Comparison of ENCODE assay signal across 9 mouse cellular contexts in genomic region chr11:63708412-63708811, GRCm38 (mm10).
DNase-seq lines count a peak whose midpoint lies in the region.
"Had no signal": no experiment of that assay in that cellular context is flagged by ENCODE, and none has a peak within 500 bp of the region (broad histone marks: within the 10 kb centered on the region; RNA-seq: fewer than 3 reads in every experiment).

No protein-coding gene starts in this region.

- DNase-seq in adrenal gland, postnatal 25 days: peak; percentile 9
- no peak for DNase-seq in adrenal gland, adult 8-10 months
- DNase-seq in heart, postnatal 14 days: peak; percentile 29 to 33
- DNase-seq in heart, adult 11 months: no peak
- peak; percentile 26 for DNase-seq in layer of hippocampus, adult 9-11 months
- DNase-seq in lung, postnatal 4 days: peak; percentile 54 to 71
- DNase-seq in testis, postnatal 14 days (ENCODE audit: low spot score): no peak
- no peak for DNase-seq in thymus, postnatal 10 days (ENCODE audit: low spot score in 2 of 2)
- DNase-seq: kidney, adult 8-10 months had no signal

- intact Hi-C loops in heart, postnatal 14 days (cut with DNase I): no loop called here

Comparison
In these comparisons a context has a peak if more than half of its experiments do, and no peak if none do; other contexts are left out.
1. DNase-seq: peak in adrenal gland, postnatal 25 days (single experiment), heart, postnatal 14 days (2 of 2), layer of hippocampus, adult 9-11 months (single experiment) and lung, postnatal 4 days (2 of 2); none in adrenal gland, adult 8-10 months (single experiment), heart, adult 11 months (single experiment), testis, postnatal 14 days (single experiment) and thymus, postnatal 10 days (0 of 2).